Mouse (Mus musculus): ENCODE measurements around the gene Galnt2. TPM values are rescaled to one million over a fixed set of nuclear protein-coding genes. Genes with fewer than 3 reads are reported as not detected.

The Galnt2 gene
- total and polyA plus RNA-seq, 3 experiments, result 18.6 to 27.3 (median 23.6) TPM

DNA sequence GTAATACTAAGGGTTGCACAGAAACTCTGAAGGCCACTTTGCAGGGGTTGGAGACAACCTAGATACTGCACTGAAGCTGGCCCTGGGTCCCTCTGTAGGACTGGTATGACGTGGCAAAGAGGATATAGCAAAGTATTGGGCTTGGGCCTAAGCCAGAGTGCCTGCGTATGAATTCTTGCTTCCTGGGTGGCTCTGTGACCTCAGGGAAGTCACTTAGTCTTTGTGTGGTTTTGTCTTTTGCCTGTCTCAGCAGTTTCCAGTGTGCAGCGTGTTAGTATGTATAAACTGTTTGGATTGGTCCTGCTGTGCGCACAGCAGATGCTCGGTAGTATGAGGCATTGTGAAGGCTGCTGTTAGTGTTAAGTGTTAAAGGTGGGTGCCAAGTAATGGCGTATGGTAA, 11.0 kb downstream of the Galnt2 start:
- Histone ChIP-seq H3K9me3 (replicated peaks; ENCODE audit: low read length) (peaks cover 13% of the 10 kb centered on the region), H3K27me3 (replicated peaks) (no peaks in the 10 kb centered on the region), H3K79me2 (replicated peaks; ENCODE audit: control insufficient read depth, extremely low read depth, insufficient read depth, poor library complexity, severe bottlenecking) (no peaks in the 10 kb centered on the region; the same call in 1 of the 2 replicates), H3K27ac (ENCODE audit: insufficient read depth, low read depth) (no peak overlapping the region), H3K4me3 (replicated peaks in 1 of 3; ENCODE audit: low read depth in 2 of 3, low read length in 2 of 3, poor library complexity in 1 of 3) (no peak overlapping the region), H3K4me1 (ENCODE audit: control insufficient read depth in 1 of 2, insufficient read depth in 2 of 2) (peaks cover 17 to 56% of the 10 kb centered on the region in 2 experiments), H3K9ac (ENCODE audit: insufficient read depth, low read depth) (no peak overlapping the region), H3K4me2 (ENCODE audit: insufficient read depth, low read depth, poor library complexity, severe bottlenecking) (no peak overlapping the region), H3K36me3 (replicated peaks in 1 of 2; ENCODE audit: control insufficient read depth in 1 of 2, insufficient read depth in 1 of 2, low read length in 1 of 2) (peaks cover 16 to 77% of the 10 kb centered on the region in 2 experiments)
- TF ChIP-seq ZMIZ1 (IDR thresholded peaks at IDR 0.05; ENCODE audit: low read depth, low read length), result no peak
- no peak for TF ChIP-seq SMC3 (IDR thresholded peaks at IDR 0.05; ENCODE audit: low read depth, low read length)
- peak; percentile 45; the same call in 1 of the 2 replicates for TF ChIP-seq MAFK (IDR thresholded peaks at IDR 0.05; ENCODE audit: insufficient replicate concordance, low read length)
- in situ Hi-C loops (cut with MboI; ENCODE audit: low pct_ligation_motif_present, low pct_unique_long_range_greater_than_20kb, low sequenced_read_pairs) (no loop called here), dilution Hi-C loops (cut with MboI; ENCODE audit: extremely low pct_ligation_motif_present, extremely low pct_unique_long_range_greater_than_20kb, low sequenced_read_pairs) (no loop called here)
- DNase-seq (ENCODE audit: extremely low read depth), result no peak

GRCm38 (mm10) chr8:124242913-124243312, 11.7 kb downstream of the Galnt2 start:
- dilution Hi-C loops (cut with MboI; ENCODE audit: extremely low pct_ligation_motif_present, extremely low pct_unique_long_range_greater_than_20kb, low sequenced_read_pairs), result no loop called here

GRCm38 (mm10) chr8:124247581-124247980, 16.4 kb downstream of the Galnt2 start:
- no peaks in the 10 kb centered on the region for H3K27me3 ChIP-seq (replicated peaks)
- H3K4me1 ChIP-seq (ENCODE audit: control insufficient read depth in 1 of 2, insufficient read depth in 2 of 2), result peaks cover 3 to 25% of the 10 kb centered on the region in 2 experiments; a peak in 2 of 4 replicates
- H3K4me3 ChIP-seq (replicated peaks in 1 of 3; ENCODE audit: low read depth in 2 of 3, low read length in 2 of 3, poor library complexity in 1 of 3), result no peak overlapping the region
- H3K9me3 ChIP-seq (replicated peaks; ENCODE audit: low read length), result peaks cover 13% of the 10 kb centered on the region
- H3K79me2 ChIP-seq (replicated peaks; ENCODE audit: control insufficient read depth, extremely low read depth, insufficient read depth, poor library complexity, severe bottlenecking), result no peaks in the 10 kb centered on the region; the same call in 1 of the 2 replicates
- in situ Hi-C loops (cut with MboI; ENCODE audit: low pct_ligation_motif_present, low pct_unique_long_range_greater_than_20kb, low sequenced_read_pairs) (no loop called here), dilution Hi-C loops (cut with MboI; ENCODE audit: extremely low pct_ligation_motif_present, extremely low pct_unique_long_range_greater_than_20kb, low sequenced_read_pairs) (no loop called here)
- no peak overlapping the region for H3K4me2 ChIP-seq (ENCODE audit: insufficient read depth, low read depth, poor library complexity, severe bottlenecking)
- no peak overlapping the region for H3K27ac ChIP-seq (ENCODE audit: insufficient read depth, low read depth)
- DNase-seq (ENCODE audit: extremely low read depth), result no peak
- TF ChIP-seq NELFE (IDR thresholded peaks at IDR 0.05; ENCODE audit: low read depth, low read length), result no peak
- no peak for TF ChIP-seq MYC (IDR thresholded peaks at IDR 0.05; ENCODE audit: low read depth, low read length)
- TF ChIP-seq TBP (conservative IDR thresholded peaks at IDR 0.05; ENCODE audit: low read depth, low read length), result no peak
- TF ChIP-seq POLR2AphosphoS2 (IDR thresholded peaks at IDR 0.05; ENCODE audit: low read depth, low read length), result no peak
- no peak for TF ChIP-seq ZKSCAN1 (IDR thresholded peaks at IDR 0.05; ENCODE audit: borderline replicate concordance, low read depth, low read length)
- no peak for TF ChIP-seq PAX5 (IDR thresholded peaks at IDR 0.05; ENCODE audit: low read length)
- TF ChIP-seq KAT2A (IDR thresholded peaks at IDR 0.05; ENCODE audit: insufficient replicate concordance, low read length), result no peak
- no peak for TF ChIP-seq ZNF384 (IDR thresholded peaks at IDR 0.05; ENCODE audit: low read depth, low read length)
- no peak for TF ChIP-seq EP300 (IDR thresholded peaks at IDR 0.05; ENCODE audit: low read length)
- TF ChIP-seq ELF1 (IDR thresholded peaks at IDR 0.05; ENCODE audit: low read depth, low read length), result no peak
- no peak for TF ChIP-seq MEF2A (IDR thresholded peaks at IDR 0.05; ENCODE audit: borderline replicate concordance, low read depth, low read length)
- TF ChIP-seq USF1 (IDR thresholded peaks at IDR 0.05; ENCODE audit: low read depth, low read length), result no peak
- TF ChIP-seq CHD2 (IDR thresholded peaks at IDR 0.05; ENCODE audit: low read length), result no peak
- no peak overlapping the region for H3K9ac ChIP-seq (ENCODE audit: insufficient read depth, low read depth)
- peaks cover 20 to 67% of the 10 kb centered on the region in 2 experiments for H3K36me3 ChIP-seq (replicated peaks in 1 of 2; ENCODE audit: control insufficient read depth in 1 of 2, insufficient read depth in 1 of 2, low read length in 1 of 2)

More at GRCm38 (mm10) chr8:124242913-124243312, 11.7 kb downstream of the Galnt2 start:
- peaks cover 20 to 52% of the 10 kb centered on the region in 2 experiments for H3K4me1 ChIP-seq (ENCODE audit: control insufficient read depth in 1 of 2, insufficient read depth in 2 of 2)
- no peak for DNase-seq (ENCODE audit: extremely low read depth)
- no peak overlapping the region for H3K4me2 ChIP-seq (ENCODE audit: insufficient read depth, low read depth, poor library complexity, severe bottlenecking)
- H3K9ac ChIP-seq (ENCODE audit: insufficient read depth, low read depth), result no peak overlapping the region
- H3K4me3 ChIP-seq (replicated peaks in 1 of 3; ENCODE audit: low read depth in 2 of 3, low read length in 2 of 3, poor library complexity in 1 of 3), result no peak overlapping the region
- H3K27me3 ChIP-seq (replicated peaks), result no peaks in the 10 kb centered on the region
- in situ Hi-C loops (cut with MboI; ENCODE audit: low pct_ligation_motif_present, low pct_unique_long_range_greater_than_20kb, low sequenced_read_pairs), result no loop called here
- H3K36me3 ChIP-seq (replicated peaks in 1 of 2; ENCODE audit: control insufficient read depth in 1 of 2, insufficient read depth in 1 of 2, low read length in 1 of 2), result peaks cover 21 to 79% of the 10 kb centered on the region in 2 experiments
- peaks cover 13% of the 10 kb centered on the region for H3K9me3 ChIP-seq (replicated peaks; ENCODE audit: low read length)
- H3K27ac ChIP-seq (ENCODE audit: insufficient read depth, low read depth), result no peak overlapping the region
- TF ChIP-seq RAD21 (IDR thresholded peaks at IDR 0.05; ENCODE audit: low read depth, low read length) (no peak), MAFK (IDR thresholded peaks at IDR 0.05; ENCODE audit: insufficient replicate concordance, low read length) (no peak), POLR2A (IDR thresholded peaks at IDR 0.05; ENCODE audit: low read depth, low read length) (no peak), E2F4 (IDR thresholded peaks at IDR 0.05; ENCODE audit: insufficient replicate concordance, low read depth, low read length) (no peak), UBTF (IDR thresholded peaks at IDR 0.05; ENCODE audit: low read depth, low read length) (no peak), NELFE (IDR thresholded peaks at IDR 0.05; ENCODE audit: low read depth, low read length) (no peak)
- no peaks in the 10 kb centered on the region; the same call in 1 of the 2 replicates for H3K79me2 ChIP-seq (replicated peaks; ENCODE audit: control insufficient read depth, extremely low read depth, insufficient read depth, poor library complexity, severe bottlenecking)

Measured in CH12.LX (cell line).